Mouse (Mus musculus) neural tube, embryonic 14.5 days (tissue): ENCODE results near the gene Tmem9. TPM values are rescaled to one million over a fixed set of nuclear protein-coding genes. Genes with fewer than 3 reads are reported as not detected.

Source experiments
- ATAC-seq: fragments of 200-750 bp; cut with Nextera tagmentation; 2 replicates; pipeline ENCODE4 v1.8.0; 2017; ENCODE audit warnings: low read depth, mild to moderate bottlenecking, moderate TSS enrichment, moderate library complexity
- H3K27ac ChIP-seq: fragments of 300-500 bp; sonication (generic); 2 replicates; pipeline ENCODE4 v1.5.1; 2014; ENCODE audit warnings: low read depth, mild to moderate bottlenecking, control low read depth, low read length, moderate library complexity, mixed read lengths
- H3K27me3 ChIP-seq: fragments of 300-500 bp; sonication (generic); 2 replicates; pipeline ENCODE4 v1.6.1; 2014; ENCODE audit warnings: low read length; ENCODE audit not compliant: control insufficient read depth, insufficient read depth
- H3K36me3 ChIP-seq: fragments of 300-500 bp; sonication (generic); 2 replicates; pipeline ENCODE4 v1.6.1; 2014; ENCODE audit warnings: low read length, mixed read lengths; ENCODE audit not compliant: control insufficient read depth, insufficient read depth
- H3K4me1 ChIP-seq: fragments of 300-500 bp; sonication (generic); 2 replicates; pipeline ENCODE4 v1.6.1; 2014; ENCODE audit warnings: low read length; ENCODE audit not compliant: control insufficient read depth, insufficient read depth
- H3K4me2 ChIP-seq: fragments of 300-500 bp; sonication (generic); 2 replicates; pipeline ENCODE4 v1.6.1; 2014; ENCODE audit warnings: mild to moderate bottlenecking, low read depth, low read length, control low read depth
- H3K4me3 ChIP-seq: fragments of 300-500 bp; sonication (generic); 2 replicates; pipeline ENCODE4 v1.5.1; 2014; ENCODE audit warnings: low read depth, low read length, control low read depth, mixed read lengths
- H3K9ac ChIP-seq: fragments of 300-500 bp; sonication (generic); replicated peaks from 2 replicates; pipeline ENCODE4 v1.6.1; 2014; ENCODE audit warnings: low read depth, mild to moderate bottlenecking, control low read depth, low read length, mixed read lengths
- H3K9me3 ChIP-seq: fragments of 300-500 bp; sonication (generic); 2 replicates; pipeline ENCODE4 v1.6.1; 2016; ENCODE audit warnings: low read length; ENCODE audit not compliant: control insufficient read depth
- WGBS: fragments of 180-500 bp; shearing (Covaris S2); extraction: QIAGEN DNeasy Blood & Tissue Kit; methylation state at CpG from one replicate; pipeline ENCODE4 v1.1.7; 2014; 5-methylcytosine and 5-hydroxymethylcytosine counted together
- polyA plus RNA-seq: library from polyadenylated mRNA; unstranded; fragments of >200 nt; fragmentation: Nextera tagmentation; extraction: Ambion mirVana; gene quantifications from 2 replicates; pipeline ENCODE4 v1.2.1, GENCODE M21; 2014

Tmem9 gene
- polyA plus RNA-seq, 1 experiment from 2014 or later = 115 TPM

GRCm38 (mm10) chr1:136058594-136058993, 50.6 kb downstream of the Tmem9 start:
- no peaks in the 10 kb centered on the region for H3K9me3 ChIP-seq
- 36% methylated on average over 3 of the region's 3 CpGs for WGBS
- H3K4me3 ChIP-seq = no peak overlapping the region
- no peak for ATAC-seq
- H3K36me3 ChIP-seq = no peaks in the 10 kb centered on the region
- no peaks in the 10 kb centered on the region for H3K27me3 ChIP-seq
- H3K9ac ChIP-seq = no peak overlapping the region
- no peaks in the 10 kb centered on the region for H3K4me1 ChIP-seq
- H3K4me2 ChIP-seq = no peak overlapping the region
- H3K27ac ChIP-seq = no peak overlapping the region

- Histone ChIP-seq H3K4me3 (no peak overlapping the region), H3K27ac (no peak overlapping the region), H3K9ac (no peak overlapping the region), H3K4me2 (no peak overlapping the region), H3K27me3 (no peaks in the 10 kb centered on the region), H3K4me1 (no peaks in the 10 kb centered on the region), H3K36me3 (no peaks in the 10 kb centered on the region), H3K9me3 (no peaks in the 10 kb centered on the region)
- 40% methylated on average over 9 of the region's 9 CpGs for WGBS
- ATAC-seq = peak; percentile 34; the same call in 1 of the 2 replicates
Observed at GRCm38 (mm10) chr1:136061041-136061789, 53.3 kb downstream of the Tmem9 start.

- ATAC-seq = 0 out of 2 replicates have a peak, but pooled peaks have one; percentile 28
- H3K27me3 ChIP-seq = no peaks in the 10 kb centered on the region
- no peak overlapping the region for H3K4me3 ChIP-seq
- 75% methylated on average over 7 of the region's 7 CpGs for whole genome bisulfite sequencing
- no peak overlapping the region for H3K9ac ChIP-seq
- H3K36me3 ChIP-seq = no peaks in the 10 kb centered on the region
- no peak overlapping the region for H3K4me2 ChIP-seq
- no peaks in the 10 kb centered on the region for H3K9me3 ChIP-seq
- H3K27ac ChIP-seq = no peak overlapping the region
- H3K4me1 ChIP-seq = no peaks in the 10 kb centered on the region
Observed at GRCm38 (mm10) chr1:136061790-136062141, 53.8 kb downstream of the Tmem9 start.

- ATAC-seq = no peak
- Histone ChIP-seq H3K4me1 (no peaks in the 10 kb centered on the region), H3K9ac (no peak overlapping the region), H3K27ac (no peak overlapping the region), H3K27me3 (no peaks in the 10 kb centered on the region), H3K4me3 (no peak overlapping the region), H3K4me2 (no peak overlapping the region), H3K9me3 (no peaks in the 10 kb centered on the region), H3K36me3 (no peaks in the 10 kb centered on the region)
- WGBS = 69% methylated on average over 5 of the region's 5 CpGs
Observed at GRCm38 (mm10) chr1:136063991-136064390, 56.0 kb downstream of the Tmem9 start.

GRCm38 (mm10) chr1:136066621-136067020, 58.7 kb downstream of the Tmem9 start:
- 75% methylated on average over 1 of the region's 1 CpGs for WGBS
- no peak overlapping the region for H3K9ac ChIP-seq
- H3K4me2 ChIP-seq = no peak overlapping the region
- no peaks in the 10 kb centered on the region for H3K36me3 ChIP-seq
- no peaks in the 10 kb centered on the region for H3K4me1 ChIP-seq
- H3K27ac ChIP-seq = no peak overlapping the region
- ATAC-seq = no peak
- H3K9me3 ChIP-seq = no peaks in the 10 kb centered on the region
- H3K27me3 ChIP-seq = no peaks in the 10 kb centered on the region
- no peak overlapping the region for H3K4me3 ChIP-seq

GRCm38 (mm10) chr1:136067579-136067978, 59.6 kb downstream of the Tmem9 start:
- no peak overlapping the region for H3K27ac ChIP-seq
- no peaks in the 10 kb centered on the region for H3K36me3 ChIP-seq
- H3K4me3 ChIP-seq = no peak overlapping the region
- H3K9me3 ChIP-seq = no peaks in the 10 kb centered on the region
- H3K4me1 ChIP-seq = no peaks in the 10 kb centered on the region
- 81% methylated on average over 3 of the region's 3 CpGs for WGBS
- no peak for ATAC-seq
- H3K9ac ChIP-seq = no peak overlapping the region
- H3K27me3 ChIP-seq = no peaks in the 10 kb centered on the region
- H3K4me2 ChIP-seq = no peak overlapping the region

- WGBS = 8% methylated on average over 3 of the region's 3 CpGs
- ATAC-seq = no peak
- Histone ChIP-seq H3K27ac (no peak overlapping the region), H3K9me3 (no peaks in the 10 kb centered on the region), H3K4me1 (no peaks in the 10 kb centered on the region), H3K27me3 (no peaks in the 10 kb centered on the region), H3K4me2 (no peak overlapping the region), H3K4me3 (no peak overlapping the region), H3K9ac (no peak overlapping the region), H3K36me3 (no peaks in the 10 kb centered on the region)
Observed at GRCm38 (mm10) chr1:136076086-136076485, 68.1 kb downstream of the Tmem9 start.

GRCm38 (mm10) chr1:136077656-136078055, 69.7 kb downstream of the Tmem9 start:
- Histone ChIP-seq H3K9me3 (no peaks in the 10 kb centered on the region), H3K4me2 (no peak overlapping the region), H3K27me3 (no peaks in the 10 kb centered on the region), H3K4me1 (no peaks in the 10 kb centered on the region), H3K9ac (no peak overlapping the region), H3K36me3 (no peaks in the 10 kb centered on the region), H3K4me3 (no peak overlapping the region), H3K27ac (no peak overlapping the region)
- 71% methylated on average over 4 of the region's 4 CpGs for WGBS
- ATAC-seq = no peak

- 96% methylated on average over 1 of the region's 1 CpGs for WGBS
- Histone ChIP-seq H3K9me3 (no peaks in the 10 kb centered on the region), H3K9ac (no peak overlapping the region), H3K36me3 (no peaks in the 10 kb centered on the region), H3K4me1 (no peaks in the 10 kb centered on the region), H3K27me3 (no peaks in the 10 kb centered on the region), H3K27ac (no peak overlapping the region), H3K4me3 (no peak overlapping the region), H3K4me2 (no peak overlapping the region)
- ATAC-seq = no peak
Observed at GRCm38 (mm10) chr1:136081161-136081560, 73.2 kb downstream of the Tmem9 start.
